Mouse (Mus musculus): ENCODE data around the gene Rab3gap2. TPM values are rescaled to one million over a fixed set of nuclear protein-coding genes. Genes with fewer than 3 reads are reported as not detected.
"Not testable (repeated sequence)": the region's sequence is repeated elsewhere in the genome, so short reads cannot be mapped to it uniquely, and the experiment has no call there.

Gene Rab3gap2
- total RNA-seq, 2 experiments from 2014 or later = 21.5 to 22.7 TPM

GRCm38 (mm10) chr1:185282846-185283245 is 78.9 kb downstream of the Rab3gap2 start:
- DNase-seq = no peak

GRCm38 (mm10) chr1:185283247-185283646 is 79.3 kb downstream of the Rab3gap2 start:
- no peak for DNase-seq

GRCm38 (mm10) chr1:185284740-185285139 is 80.8 kb downstream of the Rab3gap2 start:
- DNase-seq = peak; percentile 83 to 87

- DNase-seq = peak; percentile 62 to 74
These were observed 81.3 kb downstream of the Rab3gap2 start for GRCm38 (mm10) chr1:185285171-185285570.

- no peak for DNase-seq
These were observed 83.1 kb downstream of the Rab3gap2 start for GRCm38 (mm10) chr1:185287066-185287465.

GRCm38 (mm10) chr1:185289231-185289630 is 85.3 kb downstream of the Rab3gap2 start:
- DNase-seq = peak; percentile 22 to 34

- no peak for DNase-seq
These were observed 87.4 kb downstream of the Rab3gap2 start for GRCm38 (mm10) chr1:185291336-185291735.

GRCm38 (mm10) chr1:185292646-185293360 is 88.9 kb downstream of the Rab3gap2 start:
- DNase-seq = no peak

GRCm38 (mm10) chr1:185296850-185297249 is 92.9 kb downstream of the Rab3gap2 start:
- DNase-seq = no peak

- DNase-seq = peak; percentile 25 to 61
These were observed 94.6 kb downstream of the Rab3gap2 start for GRCm38 (mm10) chr1:185298496-185298895.

GRCm38 (mm10) chr1:185302816-185303215 is 98.9 kb downstream of the Rab3gap2 start:
- DNase-seq = no peak

- DNase-seq = no peak
These were observed 102.9 kb downstream of the Rab3gap2 start for GRCm38 (mm10) chr1:185306836-185307235.

- DNase-seq = no peak
These were observed 103.7 kb downstream of the Rab3gap2 start for GRCm38 (mm10) chr1:185307645-185308044.

- no peak for DNase-seq
These were observed 104.4 kb downstream of the Rab3gap2 start for GRCm38 (mm10) chr1:185308334-185308733.

GRCm38 (mm10) chr1:185308908-185309307 is 105.0 kb downstream of the Rab3gap2 start:
- peak; percentile 54 to 75 for DNase-seq

GRCm38 (mm10) chr1:185311949-185312348 is 108.0 kb downstream of the Rab3gap2 start:
- DNase-seq = peak; percentile 30 to 42

GRCm38 (mm10) chr1:185314546-185314945 is 110.6 kb downstream of the Rab3gap2 start:
- no peak for DNase-seq

- no peak for DNase-seq
These were observed 112.1 kb downstream of the Rab3gap2 start for GRCm38 (mm10) chr1:185315846-185316568.

- DNase-seq = not testable (repeated sequence)
These were observed 123.9 kb downstream of the Rab3gap2 start for GRCm38 (mm10) chr1:185327754-185328345.

GRCm38 (mm10) chr1:185328721-185329610 is 125.0 kb downstream of the Rab3gap2 start, which contains the start of gene Iars2:
Iars2 (minus strand) TSS chr1:185329396.
- DNase-seq = peak; percentile 92 to 98

GRCm38 (mm10) chr1:185329851-185330250 is 125.9 kb downstream of the Rab3gap2 start:
- no peak for DNase-seq

GRCm38 (mm10) chr1:185331364-185331763 is 127.4 kb downstream of the Rab3gap2 start:
- no peak for DNase-seq

Measured in heart, adult 18-20 months (tissue).